Mouse (Mus musculus) adrenal gland, postnatal 14 days (tissue): ENCODE data around the gene Akt2. TPM values are rescaled to one million over a fixed set of nuclear protein-coding genes. Genes with fewer than 3 reads are reported as not detected.

ENCODE experiments used
- DNase-seq: peaks from one replicate; pipeline ENCODE4 v3.0.0; 2021; ENCODE audit warnings: mixed read lengths
- long read RNA-seq, 2 experiments: library from polyadenylated mRNA; stranded (forward); transcript quantifications; one replicate each; pipeline ENCODE4 v2.0.0; 2021
- total RNA-seq: library from RNA; stranded (reverse); gene quantifications from 2 replicates; pipeline ENCODE4 v1.2.3, GENCODE M21; 2021

The Akt2 gene
- total RNA-seq: 197 and 255 TPM in 2 replicates
- long read RNA-seq, experiment 1, full-length matches to known transcripts: 115 of 187 reads
- long read RNA-seq, experiment 1, partial matches to known transcripts: 55 of 187 reads
- long read RNA-seq, experiment 1, other reads (novel, unspliced or antisense): 17 of 187 reads
- long read RNA-seq, experiment 2, full-length matches to known transcripts: 94 of 173 reads
- long read RNA-seq, experiment 2, partial matches to known transcripts: 59 of 173 reads
- long read RNA-seq, experiment 2, other reads (novel, unspliced or antisense): 20 of 173 reads

DNA sequence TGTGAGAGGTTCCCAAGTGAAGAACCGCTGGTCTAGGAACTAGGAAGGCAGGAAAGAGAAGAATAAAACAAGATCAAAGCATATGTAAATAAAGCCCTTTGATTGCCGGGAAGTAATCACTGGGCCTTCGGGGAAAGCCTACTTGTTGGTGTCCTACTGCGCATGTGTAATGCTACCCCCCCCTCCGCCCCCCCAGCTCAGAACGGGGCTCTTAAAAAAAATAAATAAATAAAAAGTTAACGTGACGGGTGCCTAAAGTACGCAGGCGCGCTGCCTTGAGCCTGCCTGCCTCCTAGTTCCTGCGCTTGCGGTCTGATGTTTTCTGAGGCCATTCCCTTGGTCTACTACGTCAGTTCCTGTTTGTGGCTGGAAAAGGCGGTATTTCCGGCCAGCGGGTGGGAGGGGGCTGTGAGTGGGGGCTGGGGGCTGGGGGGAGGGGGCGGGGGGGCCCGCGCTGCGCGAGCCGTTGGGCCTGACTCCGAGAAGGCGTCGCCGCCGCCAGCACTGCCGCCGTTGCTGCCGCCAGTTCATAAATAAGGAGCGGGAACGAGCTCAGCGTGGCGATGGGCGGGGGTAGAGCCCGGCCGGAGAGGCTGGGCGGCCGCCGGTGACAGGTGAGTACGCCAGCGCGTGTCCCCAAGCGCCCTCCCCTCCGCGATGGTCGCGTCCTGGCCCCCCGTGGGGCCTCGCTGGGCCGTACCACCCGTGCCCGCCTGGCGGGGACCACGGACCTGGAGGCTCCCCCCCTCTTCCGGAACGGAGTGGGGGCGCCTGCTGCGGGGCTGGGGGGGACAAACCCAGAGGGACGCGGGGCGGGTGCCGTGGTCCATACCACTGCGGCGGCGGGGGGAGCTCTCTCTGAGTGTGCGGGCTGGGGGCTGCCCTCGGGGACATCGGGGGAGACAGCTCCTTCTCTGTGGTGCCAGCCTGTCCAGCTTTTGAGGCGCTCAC lies at the start of gene Akt2:
Gene Akt2, plus strand, starts transcription at position 287 of the 951 bp plus-strand sequence.
- DNase-seq: peak; percentile 95

- DNase-seq: no peak
Observed at GRCm38 (mm10) chr7:27541922-27542321, 49.4 kb upstream of the Akt2 start.

DNA sequence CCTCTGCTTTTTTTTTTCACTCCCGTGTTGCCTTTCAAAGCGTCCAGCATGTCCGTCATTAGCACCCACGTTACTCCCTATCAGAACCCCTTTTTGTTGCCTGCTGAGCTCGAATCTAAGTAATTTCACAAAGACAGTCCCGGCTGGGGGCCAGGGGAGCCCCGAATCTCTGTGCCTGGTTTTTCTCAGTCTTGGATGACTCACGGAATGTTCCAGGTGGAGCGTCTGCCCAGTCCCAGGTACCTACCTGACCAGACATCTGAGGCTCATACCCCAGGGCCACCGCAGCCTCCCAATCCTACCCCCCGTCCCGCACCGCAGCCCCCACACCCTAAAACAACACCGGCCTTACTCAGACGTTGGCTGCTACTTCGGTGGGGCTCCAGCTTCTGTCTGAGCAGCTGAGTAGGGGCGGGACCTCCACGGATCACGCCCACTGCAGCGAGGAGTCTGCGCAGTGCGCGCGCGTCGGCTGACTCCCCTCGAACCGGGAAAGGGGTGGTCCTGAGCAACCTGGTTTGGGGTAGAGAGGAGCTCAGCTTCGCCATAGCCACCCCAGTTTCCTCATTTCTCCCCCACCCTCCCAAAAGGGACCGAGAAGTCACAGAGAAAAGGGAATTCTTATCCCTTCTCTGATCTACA lies 48.8 kb upstream of the Akt2 start:
- DNase-seq: peak; percentile 90

GRCm38 (mm10) chr7:27543065-27543464 lies 48.3 kb upstream of the Akt2 start:
- no peak for DNase-seq

GRCm38 (mm10) chr7:27543851-27544250 lies 47.5 kb upstream of the Akt2 start:
- no peak for DNase-seq

DNA sequence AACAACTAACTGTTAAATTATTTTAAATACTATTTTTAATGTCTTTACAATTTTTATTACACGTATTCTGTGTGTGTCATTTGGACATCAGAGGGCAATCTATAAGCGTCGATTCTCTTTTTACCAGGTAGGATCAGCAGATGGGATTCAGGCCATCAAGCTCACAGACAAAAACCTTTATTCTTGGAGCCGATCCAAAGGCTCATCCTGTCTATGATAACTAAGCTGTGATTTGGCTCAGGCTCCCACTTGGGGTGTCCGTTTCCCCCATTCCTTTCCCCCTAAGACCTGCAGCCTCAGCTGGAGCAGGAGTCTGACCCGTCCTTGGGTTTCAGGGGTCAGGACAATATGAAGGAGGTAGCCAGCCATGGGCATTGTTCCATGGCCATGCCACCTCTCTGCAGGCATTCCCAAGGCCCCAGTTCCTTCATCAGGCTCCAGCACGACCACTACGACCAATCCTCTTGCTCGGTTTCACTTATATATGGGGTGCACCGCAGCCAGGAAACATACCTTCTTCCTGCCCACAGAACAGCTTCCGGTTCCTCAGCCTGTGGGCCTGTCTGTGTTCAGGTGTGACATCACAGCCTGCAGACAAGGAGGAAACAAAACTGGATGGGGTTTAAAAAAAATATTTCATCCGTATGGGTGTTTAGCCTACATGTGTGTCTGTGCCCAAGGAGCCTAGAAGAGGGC lies 46.5 kb upstream of the Akt2 start:
- DNase-seq: no peak

DNA sequence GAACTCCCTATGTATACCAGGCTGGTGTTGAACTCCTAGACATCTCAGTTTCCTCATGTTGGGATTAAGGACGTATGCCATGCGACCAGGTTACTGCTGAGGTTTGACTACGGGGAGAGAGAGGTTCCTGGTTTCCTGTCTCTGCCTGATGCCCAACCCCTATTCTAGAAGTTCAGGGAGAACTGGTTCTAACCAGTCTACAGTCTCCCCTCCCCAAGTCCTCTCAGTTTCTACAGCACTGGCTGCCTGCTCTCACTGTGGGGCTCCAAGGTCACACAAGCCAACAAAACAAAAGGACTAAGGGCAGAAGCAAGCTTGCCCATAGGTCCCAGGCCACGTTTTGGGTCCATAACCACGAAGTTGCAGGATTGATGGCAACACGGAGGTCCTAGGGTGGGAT lies 41.8 kb upstream of the Akt2 start:
- DNase-seq: no peak

- no peak for DNase-seq
Observed at GRCm38 (mm10) chr7:27552070-27552469, 39.3 kb upstream of the Akt2 start.

- peak; percentile 98 for DNase-seq
Observed at GRCm38 (mm10) chr7:27552931-27553513, 38.3 kb upstream of the Akt2 start, which contains the start of the genes Pld3 and 2310022A10Rik. TSS of gene Pld3 (minus strand) at chr7:27553218. TSS of gene 2310022A10Rik (plus strand) at chr7:27553233.

GRCm38 (mm10) chr7:27560291-27560887 lies 31.0 kb upstream of the Akt2 start:
- no peak for DNase-seq

GRCm38 (mm10) chr7:27560978-27561377 lies 30.4 kb upstream of the Akt2 start:
- no peak for DNase-seq

GRCm38 (mm10) chr7:27569580-27570224 lies 21.6 kb upstream of the Akt2 start:
- no peak for DNase-seq

DNA sequence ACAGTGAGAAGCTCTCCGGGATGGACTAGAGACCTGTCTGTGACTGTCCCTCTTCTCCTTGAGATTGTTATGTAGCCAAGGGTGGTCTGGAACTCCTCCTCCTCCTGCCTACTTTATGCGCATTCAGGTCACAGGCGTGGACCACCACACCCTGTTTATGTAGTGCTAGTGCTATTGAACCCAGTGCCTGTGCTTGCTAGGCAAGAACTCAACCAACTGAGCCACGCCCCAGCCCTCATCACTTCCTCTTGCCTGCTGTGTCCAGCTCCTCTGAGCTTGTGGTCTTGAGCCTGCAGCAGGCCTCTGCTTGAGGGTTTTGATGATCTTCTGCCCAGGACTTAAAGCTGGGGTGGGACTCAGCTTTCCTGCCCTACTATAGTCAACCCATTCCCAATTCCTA lies 19.2 kb upstream of the Akt2 start:
- no peak for DNase-seq

DNA sequence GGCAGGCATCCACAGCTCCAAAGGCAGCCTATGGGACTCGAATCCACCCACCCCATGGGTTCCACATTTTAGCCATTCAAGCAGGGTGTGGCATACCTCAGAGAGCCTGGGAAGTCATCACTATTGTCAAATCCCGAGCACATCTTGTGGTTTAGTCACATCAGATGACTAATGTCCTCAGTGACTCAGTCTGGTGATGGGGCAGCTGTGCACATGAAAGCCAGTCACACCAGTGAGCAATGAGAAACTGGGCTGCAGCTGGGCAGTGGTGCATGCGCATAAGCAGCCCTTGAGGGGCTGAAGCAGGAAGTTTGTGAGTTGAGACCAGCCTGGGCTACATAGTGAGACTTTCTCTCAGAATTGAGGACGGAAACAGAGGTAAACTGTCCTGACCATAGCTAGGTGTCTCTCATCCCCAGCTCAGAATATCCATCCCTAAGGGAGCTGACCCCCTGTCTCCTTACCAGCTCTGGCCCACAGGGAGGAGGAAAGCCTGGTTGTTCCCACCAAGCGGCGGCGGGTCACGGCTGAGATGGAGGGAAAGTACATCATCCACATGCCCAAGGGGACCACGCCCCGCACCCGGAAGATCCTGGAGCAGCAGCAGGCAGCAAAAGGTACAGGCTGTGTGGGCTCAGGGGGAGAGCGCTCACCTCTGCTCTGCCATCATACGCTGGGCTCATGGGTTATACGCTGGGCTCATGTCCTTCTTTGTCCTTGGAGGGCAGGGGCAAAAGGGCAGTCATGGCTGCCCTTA lies 17.1 kb upstream of the Akt2 start:
- peak; percentile 47 for DNase-seq

GRCm38 (mm10) chr7:27576914-27577313 lies 14.4 kb upstream of the Akt2 start:
- DNase-seq: peak; percentile 87

DNA sequence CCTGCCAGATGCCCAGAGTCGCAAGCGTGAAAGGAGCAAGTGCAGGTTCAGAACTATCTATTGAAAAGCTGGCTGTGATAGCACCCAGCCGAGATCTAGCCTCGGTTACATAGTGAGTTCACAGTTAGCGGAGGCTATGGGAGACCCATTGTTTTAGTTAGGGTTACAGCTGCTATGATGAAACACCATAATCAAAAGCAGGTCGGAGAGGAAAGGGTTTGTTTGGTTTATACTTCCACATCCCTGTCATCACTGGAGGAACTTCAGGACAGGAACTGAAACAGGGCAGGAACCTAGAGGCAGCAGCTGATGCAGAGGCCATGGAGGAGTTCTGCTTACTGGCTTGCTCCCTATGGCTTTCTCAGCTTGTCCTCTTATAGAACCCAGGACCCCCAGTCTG lies 13.8 kb upstream of the Akt2 start:
- DNase-seq: no peak

- no peak for DNase-seq
Observed at GRCm38 (mm10) chr7:27578465-27578864, 12.9 kb upstream of the Akt2 start.

DNA sequence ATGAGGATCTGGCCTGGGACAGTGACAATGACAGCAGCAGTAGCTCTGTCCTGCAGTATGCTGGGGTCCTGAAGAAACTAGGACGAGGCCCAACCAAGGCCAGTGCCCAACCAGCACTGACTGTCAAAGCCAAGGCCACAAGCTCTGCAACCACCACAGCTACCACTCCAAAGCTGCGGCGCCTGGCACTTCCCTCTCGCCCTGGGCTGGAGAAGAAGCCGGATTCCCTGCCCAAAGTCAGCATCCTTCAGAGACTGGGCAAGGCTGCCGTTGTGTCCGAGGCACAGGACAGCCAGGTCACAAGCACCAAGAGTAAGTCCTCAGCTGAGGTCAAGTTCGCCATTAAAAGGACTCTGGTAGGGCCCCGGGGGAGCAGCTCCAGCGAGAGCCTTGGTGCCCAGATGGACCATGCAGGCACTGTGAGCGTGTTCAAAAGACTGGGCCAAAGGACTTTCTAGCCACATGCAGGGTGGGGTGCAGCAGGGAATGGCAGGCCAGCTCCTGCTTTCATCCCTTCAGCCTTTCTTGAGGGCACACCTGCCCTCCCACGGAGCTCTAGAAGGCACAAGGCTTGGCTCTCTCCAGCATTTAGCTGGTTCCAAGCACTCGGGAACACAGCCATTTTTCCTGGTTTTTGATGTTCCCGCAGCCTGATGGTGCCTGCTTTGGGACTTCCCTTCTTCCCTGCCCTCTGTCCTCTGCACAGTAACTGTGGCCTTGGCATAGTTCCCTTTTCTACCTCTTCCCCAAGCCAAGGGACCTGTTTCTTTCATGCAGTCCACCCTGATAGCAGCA lies 10.8 kb upstream of the Akt2 start:
- peak; percentile 77 for DNase-seq

GRCm38 (mm10) chr7:27586861-27587260 lies 4.5 kb upstream of the Akt2 start:
- no peak for DNase-seq
